Mouse (Mus musculus): ENCODE measurements at regions not wholly inside any gene's neighbourhood (a gene's known extent, or its start where the extent isn't known, plus 50 kb on each side); places are given as distances from the start of the nearest gene placed in this dataset.

DNA sequence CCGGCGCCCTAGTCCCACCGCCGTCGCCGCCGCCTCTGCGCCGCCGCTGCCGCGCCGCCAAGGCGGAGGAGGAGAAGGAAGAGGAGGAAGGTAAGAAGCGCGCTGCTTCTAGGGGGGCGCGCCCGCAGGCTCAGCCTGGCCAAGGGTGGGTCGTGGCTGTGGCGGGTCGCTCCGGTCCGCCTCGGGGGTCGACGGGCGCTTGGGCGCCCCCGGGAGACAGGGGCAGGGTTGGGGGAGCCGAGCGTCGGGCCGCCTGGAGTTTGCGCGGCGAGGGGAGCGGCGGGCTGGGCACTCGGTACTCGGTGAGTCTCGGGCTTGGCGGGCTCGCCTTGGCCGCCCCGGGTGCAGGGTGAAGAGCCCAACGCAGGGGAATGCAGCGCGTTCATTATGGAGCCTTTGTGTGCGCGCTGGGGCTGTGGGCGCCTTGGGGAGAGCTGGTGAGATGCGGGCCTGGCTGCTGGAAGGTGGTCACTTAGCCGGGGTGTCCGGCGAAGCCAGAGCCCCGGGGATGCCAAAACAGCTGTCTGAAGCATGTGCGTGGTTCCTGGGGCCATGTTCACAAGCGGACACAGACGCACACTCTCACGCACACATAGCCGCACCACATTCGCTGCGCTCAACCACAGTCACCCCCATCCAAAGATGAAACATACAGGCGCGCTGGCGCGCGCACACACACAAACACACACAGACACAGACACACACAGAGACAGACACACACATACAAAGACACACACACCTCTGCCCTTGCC, 63.9 kb upstream of the Frmpd3 start:
- ATAC-seq (ENCODE audit: insufficient read depth, low FRiP score, low read depth), result no peak
- Histone ChIP-seq H3K9me3 (no peaks in the 10 kb centered on the region), H3K36me3 (no peaks in the 10 kb centered on the region), H3K4me1 (no peaks in the 10 kb centered on the region), H3K27me3 (replicated peaks) (peaks cover 51% of the 10 kb centered on the region), H3K27ac (no peak overlapping the region), H3K9ac (no peak overlapping the region), H3K4me3 (replicated peaks) (peak overlapping the region; percentile 50), H3K4me2 (peak overlapping the region; percentile 89)
- WGBS, result 20% methylated on average over 63 of the region's 69 CpGs

- no peaks in the 10 kb centered on the region for H3K9me3 ChIP-seq
- H3K4me2 ChIP-seq, result no peak overlapping the region
- no peak for ATAC-seq (ENCODE audit: insufficient read depth, low FRiP score, low read depth)
- H3K4me3 ChIP-seq (replicated peaks), result no peak overlapping the region
- H3K27ac ChIP-seq, result no peak overlapping the region
- no peak overlapping the region for H3K9ac ChIP-seq
- no peaks in the 10 kb centered on the region for H3K36me3 ChIP-seq
- H3K27me3 ChIP-seq (replicated peaks), result peaks cover 51% of the 10 kb centered on the region
- 34% methylated on average over 6 of the region's 6 CpGs for WGBS
- H3K4me1 ChIP-seq, result no peaks in the 10 kb centered on the region
Measured at GRCm38 (mm10) chrX:140279266-140279665, 62.8 kb upstream of the Frmpd3 start.

DNA sequence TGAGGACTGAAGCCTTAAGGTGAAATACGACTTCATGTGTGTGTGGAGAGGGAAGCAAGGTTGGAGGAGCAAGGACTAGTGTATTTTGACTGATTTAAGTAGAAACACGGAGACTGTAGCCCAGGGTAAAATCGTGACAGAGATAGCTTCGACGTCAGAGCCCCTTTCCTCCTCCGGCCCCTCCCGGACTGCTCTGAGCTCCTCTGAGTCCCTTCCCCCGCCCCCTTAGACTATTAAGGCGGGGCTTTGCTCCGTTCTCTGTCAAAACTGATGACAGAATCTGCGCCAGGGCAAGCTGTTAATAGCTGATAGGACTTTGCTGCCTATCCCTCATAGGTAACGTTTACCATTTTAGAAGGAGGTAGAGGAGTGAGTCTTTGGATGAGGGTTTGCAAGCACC, 62.0 kb upstream of the Frmpd3 start:
- Histone ChIP-seq H3K36me3 (no peaks in the 10 kb centered on the region), H3K4me2 (peak overlapping the region; percentile 13; the same call in 1 of the 2 replicates), H3K9me3 (no peaks in the 10 kb centered on the region), H3K4me1 (no peaks in the 10 kb centered on the region), H3K9ac (no peak overlapping the region), H3K4me3 (replicated peaks) (0 out of 2 replicates have a peak overlapping the region, but pooled peaks have one; percentile 5), H3K27me3 (replicated peaks) (peaks cover 51% of the 10 kb centered on the region), H3K27ac (no peak overlapping the region)
- no peak for ATAC-seq (ENCODE audit: insufficient read depth, low FRiP score, low read depth)
- WGBS, result 17% methylated on average over 12 of the region's 12 CpGs
